Mouse (Mus musculus) brain, embryonic 14.5 days (tissue): ENCODE measurements around the gene Gm15557. TPM values are rescaled to one million over a fixed set of nuclear protein-coding genes. Genes with fewer than 3 reads are reported as not detected.

Experiments
- DNase-seq: peaks from one replicate; pipeline ENCODE4 v3.0.0-alpha.2; 2011; ENCODE audit warnings: low read depth
- CTCF ChIP-seq: fragments of 200-500 bp; IDR thresholded peaks from 2 replicates; pipeline ENCODE4 v1.5.1; 2012; ENCODE audit warnings: inconsistent platforms, mild to moderate bottlenecking, moderate library complexity, borderline replicate concordance; ENCODE audit not compliant: insufficient read depth, insufficient read length; ENCODE audit errors: extremely low read depth
- POLR2A ChIP-seq: fragments of 200-500 bp; IDR thresholded peaks from 2 replicates; pipeline ENCODE4 v1.6.1; 2012; ENCODE audit warnings: mild to moderate bottlenecking, inconsistent platforms, borderline replicate concordance; ENCODE audit not compliant: poor library complexity, insufficient read depth, insufficient read length, severe bottlenecking; ENCODE audit errors: extremely low read depth
- polyA plus RNA-seq: library from polyadenylated mRNA; depleted of rRNA; stranded (reverse); fragments of >200 nt; gene quantifications from 2 replicates; pipeline ENCODE4 v1.2.3, GENCODE M21; 2012

Gm15557 gene
- polyA plus RNA-seq, 1 experiment: not detected

DNA sequence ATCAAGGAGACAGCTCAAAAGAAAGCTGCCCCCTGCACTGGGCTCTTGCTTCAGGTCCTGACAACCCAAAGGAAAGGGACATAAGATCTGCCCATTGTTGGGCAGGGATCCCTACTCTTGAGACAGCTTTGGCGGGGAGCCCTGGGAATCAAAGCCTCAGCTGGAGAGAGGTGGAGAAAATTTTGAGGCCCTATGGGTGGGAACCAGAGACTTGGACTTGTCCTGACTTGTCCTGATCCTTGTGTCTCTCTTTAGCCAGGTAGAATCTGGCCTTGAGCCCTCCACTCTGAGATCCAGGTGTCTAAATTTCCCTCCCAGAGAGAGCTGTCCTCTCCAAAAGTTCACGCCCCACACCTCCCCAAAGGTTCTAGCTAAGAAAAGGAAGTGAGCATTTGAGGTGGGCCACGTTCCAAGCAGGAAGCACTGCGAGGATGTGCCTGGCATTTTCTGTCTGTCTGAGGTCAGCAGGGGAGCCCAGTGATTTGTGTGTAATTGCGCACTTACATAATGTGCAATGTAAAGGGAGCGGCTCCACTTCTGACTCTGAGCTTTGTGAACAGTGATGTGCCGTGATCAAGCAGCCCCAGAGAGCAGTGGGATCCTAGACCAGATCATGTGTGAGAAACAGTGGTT, 515 bp upstream of the Gm15557 start:
- no peak for DNase-seq

GRCm38 (mm10) chr2:155941697-155942442, 1.3 kb downstream of the Gm15557 start:
- DNase-seq: no peak
- TF ChIP-seq POLR2A (no peak), CTCF (no peak)

More for the DNA sequence above, 515 bp upstream of the Gm15557 start:
- TF ChIP-seq CTCF (no peak), POLR2A (no peak)

- TF ChIP-seq POLR2A: no peak
- TF ChIP-seq CTCF: no peak
- peak; percentile 76 for DNase-seq
Measured at GRCm38 (mm10) chr2:155943463-155943862, 2.9 kb downstream of the Gm15557 start.

GRCm38 (mm10) chr2:155944685-155945084, 4.2 kb downstream of the Gm15557 start:
- no peak for TF ChIP-seq CTCF
- TF ChIP-seq POLR2A: no peak
- no peak for DNase-seq

GRCm38 (mm10) chr2:155945124-155945523, 4.6 kb downstream of the Gm15557 start, which contains the start of gene Gdf5:
TSS of gene Gdf5 (minus strand) at chr2:155945367.
- peak; percentile 61 for DNase-seq
- TF ChIP-seq POLR2A (no peak), CTCF (no peak)

- TF ChIP-seq CTCF (no peak), POLR2A (no peak)
Measured at GRCm38 (mm10) chr2:155945580-155945979, 5.1 kb downstream of the Gm15557 start.

GRCm38 (mm10) chr2:155946069-155946468, 5.5 kb downstream of the Gm15557 start:
- DNase-seq: peak; percentile 80
- TF ChIP-seq CTCF: peak; percentile 88
- TF ChIP-seq POLR2A: no peak

More at GRCm38 (mm10) chr2:155945580-155945979, 5.1 kb downstream of the Gm15557 start:
- DNase-seq: peak; percentile 22

GRCm38 (mm10) chr2:155946499-155946898, 6.0 kb downstream of the Gm15557 start:
- TF ChIP-seq CTCF: no peak
- no peak for TF ChIP-seq POLR2A
- peak; percentile 33 for DNase-seq

- TF ChIP-seq CTCF (no peak), POLR2A (no peak)
- peak; percentile 26 for DNase-seq
Measured at GRCm38 (mm10) chr2:155947390-155948002, 7.0 kb downstream of the Gm15557 start.

DNA sequence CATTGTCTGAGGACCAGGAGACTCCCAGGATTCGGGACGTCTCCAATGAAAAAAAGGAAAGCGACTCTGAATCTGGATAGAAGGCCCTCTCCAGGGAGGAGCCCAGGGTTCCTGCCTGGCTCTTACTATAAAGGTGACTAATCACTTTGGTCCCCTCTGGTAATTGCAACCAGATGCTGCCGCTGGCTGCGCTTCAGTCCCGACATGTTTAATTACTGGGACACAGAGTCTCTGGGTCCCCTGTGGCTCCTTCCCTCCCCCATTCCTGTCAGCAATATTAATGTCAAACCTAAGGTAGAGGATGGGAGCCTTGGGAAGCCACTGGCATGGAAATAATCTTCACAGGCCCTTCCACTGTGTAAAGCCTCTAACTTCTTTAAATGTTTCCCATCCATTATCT, 8.8 kb downstream of the Gm15557 start:
- TF ChIP-seq CTCF (no peak), POLR2A (no peak)
- peak; percentile 54 for DNase-seq

GRCm38 (mm10) chr2:155952006-155952405, 11.5 kb downstream of the Gm15557 start:
- DNase-seq: peak; percentile 82
- no peak for TF ChIP-seq POLR2A
- TF ChIP-seq CTCF: peak; percentile 64; the same call in 1 of the 2 replicates
